Mouse (Mus musculus) cortical plate, adult 2 months (tissue): Measurements from ENCODE around the gene Actn1.

ENCODE experiments used
- CTCF ChIP-seq: fragments of 200-500 bp; IDR thresholded peaks from 2 replicates; pipeline ENCODE4 v1.5.1; 2011; ENCODE audit warnings: mild to moderate bottlenecking, control low read depth, low read length; ENCODE audit not compliant: insufficient read depth; ENCODE audit errors: extremely low read depth
- POLR2A ChIP-seq: fragments of 200-500 bp; IDR thresholded peaks from 2 replicates; pipeline ENCODE4 v1.6.1; 2011; ENCODE audit warnings: mild to moderate bottlenecking, low read length, control low read depth; ENCODE audit not compliant: insufficient read depth; ENCODE audit errors: extremely low read depth

- TF ChIP-seq POLR2A (no peak), CTCF (no peak)
These were observed 134.9 kb downstream of the Actn1 start for GRCm38 (mm10) chr12:80125316-80125715.
